Mouse (Mus musculus) stomach, postnatal 0 days (tissue): ENCODE measurements around the gene Cog1. TPM values are rescaled to one million over a fixed set of nuclear protein-coding genes. Genes with fewer than 3 reads are reported as not detected.

Experiments
- ATAC-seq: fragments of 200-750 bp; cut with Nextera tagmentation; 2 replicates; pipeline ENCODE4 v1.8.0; 2017; ENCODE audit not compliant: low FRiP score, low TSS enrichment
- DNase-seq: peaks from one replicate; pipeline ENCODE4 v3.0.0-alpha.2; 2016; ENCODE audit warnings: low spot score
- H3K27ac ChIP-seq: fragments of 300-500 bp; sonication (generic); replicated peaks from 2 replicates; pipeline ENCODE4 v1.5.1; 2014; ENCODE audit warnings: mild to moderate bottlenecking, control low read depth
- H3K27me3 ChIP-seq: fragments of 300-500 bp; sonication (generic); 2 replicates; pipeline ENCODE4 v1.6.1; 2014; ENCODE audit warnings: low read length; ENCODE audit not compliant: control insufficient read depth, insufficient read depth
- H3K36me3 ChIP-seq: fragments of 300-500 bp; sonication (generic); 2 replicates; pipeline ENCODE4 v1.6.1; 2014; ENCODE audit warnings: low read length, mixed read lengths; ENCODE audit not compliant: control insufficient read depth, insufficient read depth
- H3K4me1 ChIP-seq: fragments of 300-500 bp; sonication (generic); replicated peaks from 2 replicates; pipeline ENCODE4 v1.6.1; 2014; ENCODE audit warnings: antibody characterized with exemption; ENCODE audit not compliant: control insufficient read depth, insufficient read depth
- H3K4me2 ChIP-seq: fragments of 300-500 bp; sonication (generic); replicated peaks from 2 replicates; pipeline ENCODE4 v1.6.1; 2014; ENCODE audit warnings: low read depth, mild to moderate bottlenecking, control low read depth, moderate library complexity
- H3K4me3 ChIP-seq: fragments of 300-500 bp; sonication (generic); 2 replicates; pipeline ENCODE4 v1.5.1; 2014; ENCODE audit warnings: low read depth, low read length, control low read depth
- H3K9ac ChIP-seq: fragments of 300-500 bp; sonication (generic); 2 replicates; pipeline ENCODE4 v1.6.1; 2014; ENCODE audit warnings: mild to moderate bottlenecking, low read length, control low read depth, mixed read lengths
- H3K9me3 ChIP-seq: fragments of 300-500 bp; sonication (generic); 2 replicates; pipeline ENCODE4 v1.6.1; 2016; ENCODE audit warnings: low read length; ENCODE audit not compliant: control insufficient read depth
- CTCF ChIP-seq: IDR thresholded peaks from 2 replicates; pipeline ENCODE4 v1.5.1; 2016; ENCODE audit warnings: antibody characterized with exemption, low read depth, mild to moderate bottlenecking, moderate library complexity
- EP300 ChIP-seq: optimal IDR thresholded peaks from 2 replicates; pipeline ENCODE3; 2016; ENCODE audit warnings: antibody characterized with exemption
- WGBS: fragments of 180-500 bp; shearing (Covaris S2); extraction: QIAGEN DNeasy Blood & Tissue Kit; methylation state at CpG from one replicate; pipeline ENCODE4 v1.1.7; 2014; 5-methylcytosine and 5-hydroxymethylcytosine counted together
- polyA plus RNA-seq: library from polyadenylated mRNA; unstranded; fragments of >200 nt; fragmentation: Nextera tagmentation; extraction: Ambion mirVana; gene quantifications from 2 replicates; pipeline ENCODE4 v1.2.1, GENCODE M21; 2015

Gene Cog1
- polyA plus RNA-seq, 1 experiment from 2014 or later: 14.4 TPM

DNA sequence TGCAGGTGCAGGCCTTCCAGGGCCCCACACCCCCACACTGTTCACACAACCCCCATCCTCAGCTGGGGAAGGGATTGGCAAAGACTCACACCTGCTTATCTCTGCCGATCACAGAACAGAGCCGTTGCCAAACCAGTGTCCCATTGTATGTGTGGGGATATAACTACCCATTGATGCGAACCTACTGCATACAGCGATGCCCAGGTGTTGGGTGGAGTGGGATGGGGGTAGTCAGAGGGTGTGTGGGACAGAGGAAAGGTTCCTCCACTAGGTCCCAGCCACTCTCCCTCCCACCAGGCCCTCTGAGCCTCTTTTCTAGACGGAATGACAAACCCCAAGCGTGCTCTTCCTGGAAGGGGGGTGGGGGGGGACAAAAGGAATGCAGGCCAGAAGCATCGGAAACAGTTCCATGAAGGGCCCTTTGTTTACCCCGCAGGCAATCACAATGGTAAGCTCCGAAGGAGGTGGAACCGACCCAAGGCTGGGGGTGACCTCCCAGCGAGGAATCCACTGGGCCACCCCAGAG, 60.8 kb downstream of the Cog1 start, which contains the start of gene Cpsf4l:
Gene Cpsf4l (minus strand): TSS at position 287 of the 526 bp plus-strand sequence.
- H3K4me3 ChIP-seq: no peak within 1 kb of the TSS
- 20% methylated on average over 11 of the region's 11 CpGs for whole genome bisulfite sequencing
- no peak for DNase-seq
- TF ChIP-seq CTCF (no peak), EP300 (no peak)
- H3K4me1 ChIP-seq: peaks cover 5% of the 10 kb centered on the region
- H3K27me3 ChIP-seq: no peaks in the 10 kb centered on the region
- H3K4me2 ChIP-seq: no peak within 1 kb of the TSS
- no peak for ATAC-seq
- H3K9ac ChIP-seq: peak within 1 kb of the TSS; percentile 47; the same call in 1 of the 2 replicates
- no peaks in the 10 kb centered on the region for H3K36me3 ChIP-seq
- no peaks in the 10 kb centered on the region for H3K9me3 ChIP-seq
- H3K27ac ChIP-seq: peak within 1 kb of the TSS; percentile 81

DNA sequence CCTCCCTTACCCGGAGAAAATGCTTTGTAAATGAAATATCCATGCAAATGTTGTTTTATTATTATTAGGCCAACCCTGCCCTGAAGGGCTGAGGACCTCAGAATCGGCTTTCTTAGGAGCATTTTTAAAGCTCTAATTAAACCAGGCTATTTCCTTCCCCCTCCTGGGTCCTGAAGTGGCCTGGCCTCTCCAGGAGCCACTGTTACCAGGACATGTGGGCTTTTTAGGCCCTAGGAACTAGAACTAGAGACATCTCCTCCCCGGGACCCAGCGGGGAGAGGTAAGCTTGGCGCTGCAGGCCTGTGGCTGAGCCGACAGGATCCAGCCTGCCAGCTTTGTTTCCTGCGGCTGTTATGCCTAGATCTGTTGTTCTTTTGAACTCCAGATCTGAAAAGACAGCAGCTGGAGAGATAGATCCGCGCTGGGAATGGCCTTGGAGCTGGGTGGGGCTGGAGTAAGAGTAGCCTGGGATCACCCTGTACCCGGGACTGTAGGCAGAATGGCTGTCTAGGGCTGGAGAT, 61.3 kb downstream of the Cog1 start:
- ATAC-seq (no peak), DNase-seq (no peak)
- peaks cover 5% of the 10 kb centered on the region for H3K4me1 ChIP-seq
- no peak overlapping the region for H3K4me2 ChIP-seq
- no peaks in the 10 kb centered on the region for H3K27me3 ChIP-seq
- WGBS: 10% methylated on average over 10 of the region's 10 CpGs
- H3K9me3 ChIP-seq: no peaks in the 10 kb centered on the region
- H3K9ac ChIP-seq: peak overlapping the region; percentile 47; the same call in 1 of the 2 replicates
- no peak overlapping the region for H3K4me3 ChIP-seq
- TF ChIP-seq EP300: no peak
- TF ChIP-seq CTCF: no peak
- H3K27ac ChIP-seq: peak overlapping the region; percentile 81
- H3K36me3 ChIP-seq: no peaks in the 10 kb centered on the region

DNA sequence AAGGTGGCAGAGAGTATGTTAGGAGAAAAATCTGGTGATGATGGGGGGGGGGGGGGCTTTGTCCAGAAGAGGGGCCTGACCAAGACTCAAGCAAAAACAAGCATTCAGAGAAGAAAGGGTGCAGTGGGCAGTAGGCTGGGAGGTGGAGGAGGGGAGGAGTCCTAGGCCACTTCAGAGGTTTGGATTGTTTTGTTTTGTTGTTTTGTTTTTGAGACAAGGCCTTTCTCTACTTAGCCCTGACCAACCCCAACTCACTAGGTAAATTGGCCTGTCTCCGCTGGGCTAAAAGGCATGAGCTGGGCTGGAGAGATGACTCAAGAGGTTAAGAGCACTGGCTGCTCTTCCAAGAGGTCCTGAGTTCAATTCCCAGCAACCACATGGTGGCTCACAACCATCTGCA, 62.1 kb downstream of the Cog1 start:
- WGBS: 96% methylated on average over 1 of the region's 1 CpGs
- no peaks in the 10 kb centered on the region for H3K9me3 ChIP-seq
- no peak overlapping the region for H3K27ac ChIP-seq
- ATAC-seq: no peak
- no peaks in the 10 kb centered on the region for H3K36me3 ChIP-seq
- H3K4me1 ChIP-seq: peaks cover 5% of the 10 kb centered on the region
- TF ChIP-seq EP300 (no peak), CTCF (no peak)
- H3K4me2 ChIP-seq: no peak overlapping the region
- DNase-seq: no peak
- no peak overlapping the region for H3K9ac ChIP-seq
- no peaks in the 10 kb centered on the region for H3K27me3 ChIP-seq
- no peak overlapping the region for H3K4me3 ChIP-seq

DNA sequence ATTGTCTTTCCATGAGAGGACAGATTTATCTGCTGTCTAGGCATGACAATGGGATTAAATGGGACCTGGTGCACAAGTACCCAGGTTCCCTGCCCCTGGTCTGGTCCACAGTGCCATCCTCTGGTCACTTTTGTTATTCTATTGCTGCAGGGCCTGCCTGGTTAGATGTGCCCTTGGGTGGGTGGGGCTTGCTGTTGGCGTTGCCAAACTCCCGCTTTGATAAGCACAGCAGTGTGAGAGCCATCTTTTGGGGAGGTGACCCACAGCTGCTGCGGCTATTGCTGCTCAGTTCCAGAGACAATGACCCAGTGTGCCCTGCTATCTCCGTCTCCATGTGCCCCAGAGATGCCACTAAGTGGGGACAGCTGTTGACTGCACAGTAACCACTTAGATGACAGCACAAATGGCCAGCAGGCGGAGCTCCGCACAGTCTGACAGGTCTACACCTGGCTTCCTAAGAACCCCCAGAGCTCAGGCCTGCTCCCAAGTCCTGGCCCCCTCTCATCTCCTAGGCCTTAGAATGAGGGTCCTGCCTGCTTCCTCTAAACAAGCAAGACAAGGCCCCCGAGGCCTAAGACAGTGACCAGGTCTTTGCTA, 66.2 kb downstream of the Cog1 start:
- ATAC-seq (peak; percentile 38; the same call in 1 of the 2 replicates), DNase-seq (peak; percentile 59)

DNA sequence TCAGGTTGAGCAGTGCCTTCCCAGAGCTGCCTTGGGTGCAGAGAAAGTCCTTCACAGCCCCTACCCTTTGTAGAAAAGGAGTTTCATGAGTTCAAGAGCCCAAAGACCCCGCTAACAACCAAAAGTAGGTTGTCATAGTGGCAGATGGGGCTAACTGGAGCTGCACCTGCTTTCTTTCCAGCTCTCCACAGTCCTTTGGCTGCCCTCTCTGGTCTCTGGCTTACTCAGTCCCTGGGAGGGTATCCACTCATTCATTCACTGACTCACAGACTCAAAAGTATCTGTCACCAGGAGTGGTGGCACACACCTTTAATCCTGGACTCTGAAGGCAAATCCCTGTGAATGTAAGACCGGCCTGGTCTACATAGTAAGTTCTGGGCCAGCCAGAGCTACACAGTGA, 67.2 kb downstream of the Cog1 start:
- no peaks in the 10 kb centered on the region for H3K27me3 ChIP-seq
- no peaks in the 10 kb centered on the region for H3K36me3 ChIP-seq
- TF ChIP-seq EP300: no peak
- TF ChIP-seq CTCF: no peak
- H3K9ac ChIP-seq: no peak overlapping the region
- H3K4me1 ChIP-seq: no peaks in the 10 kb centered on the region
- ATAC-seq: no peak
- WGBS: 84% methylated on average over 2 of the region's 2 CpGs
- H3K9me3 ChIP-seq: no peaks in the 10 kb centered on the region
- H3K4me3 ChIP-seq: no peak overlapping the region
- DNase-seq: no peak
- H3K4me2 ChIP-seq: no peak overlapping the region
- H3K27ac ChIP-seq: no peak overlapping the region

More for the DNA sequence above, 66.2 kb downstream of the Cog1 start:
- Histone ChIP-seq H3K27me3 (no peaks in the 10 kb centered on the region), H3K4me2 (no peak overlapping the region), H3K4me1 (peaks cover 5% of the 10 kb centered on the region), H3K36me3 (no peaks in the 10 kb centered on the region), H3K27ac (no peak overlapping the region), H3K9ac (no peak overlapping the region), H3K9me3 (no peaks in the 10 kb centered on the region), H3K4me3 (no peak overlapping the region)
- TF ChIP-seq EP300 (no peak), CTCF (peak; percentile 43)
- WGBS: 73% methylated on average over 7 of the region's 7 CpGs

Other genes with a start within 250 kb of the Cog1 start
- gene Sstr2, start 29.8 kb upstream of the Cog1 start, polyA plus RNA-seq: 1.5 and 1.8 TPM in 2 replicates
- gene Slc39a11, start 910 bp downstream of the Cog1 start, polyA plus RNA-seq: 56.6 and 58.0 TPM in 2 replicates
- 34.2 and 34.3 TPM in 2 replicates for gene Fam104a, start 35.0 kb downstream of the Cog1 start, polyA plus RNA-seq
- gene D11Wsu47e, start 35.2 kb downstream of the Cog1 start, polyA plus RNA-seq: 8.7 and 9.7 TPM in 2 replicates
- 0.16 and 0.19 TPM in 2 replicates for gene Cpsf4l, start 60.8 kb downstream of the Cog1 start, polyA plus RNA-seq
- gene Cdc42ep4, start 102.7 kb downstream of the Cog1 start, polyA plus RNA-seq: 28.9 and 30.6 TPM in 2 replicates